Mouse (Mus musculus) spleen, adult 2 months (tissue): Measurements from ENCODE around the gene Rps21.
A peak's percentile ranks its signal among the peaks of the same experiment; 100 is the strongest.

Experiments used
- CTCF ChIP-seq: fragments of 200-500 bp; IDR thresholded peaks from 2 replicates; pipeline ENCODE4 v1.5.1; 2011; ENCODE audit warnings: mild to moderate bottlenecking, inconsistent platforms; ENCODE audit not compliant: insufficient read depth, insufficient read length, insufficient replicate concordance; ENCODE audit errors: extremely low read depth
- POLR2A ChIP-seq: fragments of 200-500 bp; IDR thresholded peaks from 2 replicates; pipeline ENCODE4 v1.6.1; 2011; ENCODE audit warnings: low read depth, low read length, inconsistent platforms

GRCm38 (mm10) chr2:180250930-180251611 lies 6.1 kb upstream of the Rps21 start:
- TF ChIP-seq CTCF = peak; percentile 71; the same call in 1 of the 2 replicates
- no peak for TF ChIP-seq POLR2A
